Mouse (Mus musculus) large intestine, adult 2 months (tissue): ENCODE data around the gene Ctsl. TPM values are rescaled to one million over a fixed set of nuclear protein-coding genes. Genes with fewer than 3 reads are reported as not detected.

Source experiments
- DNase-seq: peaks from one replicate; pipeline ENCODE4 v3.0.0-alpha.2; 2012; ENCODE audit warnings: low read depth, low spot score
- WGBS: fragments of 180-500 bp; shearing (Covaris S2); methylation state at CpG from one replicate; pipeline ENCODE4 v1.1.7; 2018; 5-methylcytosine and 5-hydroxymethylcytosine counted together
- polyA plus RNA-seq: library from polyadenylated mRNA; depleted of rRNA; stranded (reverse); fragments of >200 nt; gene quantifications from 2 replicates; pipeline ENCODE4 v1.2.3, GENCODE M21; 2012; rRNA removed

Ctsl gene
- polyA plus RNA-seq, 1 experiment, result 44.4 TPM

- DNase-seq, result no peak
Measured at GRCm38 (mm10) chr13:64319782-64320181, 50.9 kb downstream of the Ctsl start.

GRCm38 (mm10) chr13:64318355-64318754 is 52.3 kb downstream of the Ctsl start:
- no peak for DNase-seq
- 70% methylated on average over 2 of the region's 2 CpGs for WGBS

- 0% methylated on average over 3 of the region's 3 CpGs for WGBS
- no peak for DNase-seq
Measured at GRCm38 (mm10) chr13:64315483-64316050, 55.1 kb downstream of the Ctsl start.

- DNase-seq, result no peak
- 83% methylated on average over 3 of the region's 3 CpGs for WGBS
Measured at GRCm38 (mm10) chr13:64314041-64314440, 56.6 kb downstream of the Ctsl start.

- 0% methylated on average over 2 of the region's 2 CpGs for WGBS
- no peak for DNase-seq
Measured at GRCm38 (mm10) chr13:64312916-64313289, 57.8 kb downstream of the Ctsl start.

- DNase-seq, result no peak
- under 1% methylated on average over 73 of the region's 74 CpGs for WGBS
Measured at GRCm38 (mm10) chr13:64312024-64312915, 58.4 kb downstream of the Ctsl start, which contains the start of gene Aaed1. Gene Aaed1 (minus strand): TSS chr13:64312710.

- WGBS, result 7% methylated on average over 1 of the region's 1 CpGs
- no peak for DNase-seq
Measured at GRCm38 (mm10) chr13:64311266-64311665, 59.4 kb downstream of the Ctsl start.

- WGBS, result 25% methylated on average over 6 of the region's 6 CpGs
- no peak for DNase-seq
Measured at GRCm38 (mm10) chr13:64310585-64310984, 60.1 kb downstream of the Ctsl start.

GRCm38 (mm10) chr13:64309842-64310241 is 60.8 kb downstream of the Ctsl start:
- WGBS, result 70% methylated on average over 11 of the region's 11 CpGs
- no peak for DNase-seq

Other genes with a start within 250 kb of the Ctsl start
- gene Slc35d2, start 241.5 kb downstream of the Ctsl start, polyA plus RNA-seq, result 4.1 and 8.0 TPM in 2 replicates
- 8.1 and 9.2 TPM in 2 replicates for gene Zfp367, start 217.7 kb downstream of the Ctsl start, polyA plus RNA-seq
- 8.1 and 9.8 TPM in 2 replicates for gene Habp4, start 209.1 kb downstream of the Ctsl start, polyA plus RNA-seq
- gene Cdc14b, start 95.6 kb downstream of the Ctsl start, polyA plus RNA-seq, result 2.3 and 5.5 TPM in 2 replicates
- 6.8 and 9.8 TPM in 2 replicates for gene Aaed1, start 58.2 kb downstream of the Ctsl start, polyA plus RNA-seq
- 5.3 and 6.3 TPM in 2 replicates for gene Cdk20, start 61.4 kb upstream of the Ctsl start, polyA plus RNA-seq
- not detected in 2 replicates for gene Fam240b, start 126.9 kb upstream of the Ctsl start, polyA plus RNA-seq